Mouse (Mus musculus) right cerebral cortex, adult 18-20 months (tissue): ENCODE data around the gene Zfp692.

Experiments
- DNase-seq: peaks from one replicate; pipeline ENCODE4 v3.0.0; 2022; ENCODE audit warnings: mixed read lengths

Gene Zfp692

GRCm38 (mm10) chr11:58314069-58314468, 7.2 kb downstream of the Zfp692 start:
- DNase-seq: no peak

DNA sequence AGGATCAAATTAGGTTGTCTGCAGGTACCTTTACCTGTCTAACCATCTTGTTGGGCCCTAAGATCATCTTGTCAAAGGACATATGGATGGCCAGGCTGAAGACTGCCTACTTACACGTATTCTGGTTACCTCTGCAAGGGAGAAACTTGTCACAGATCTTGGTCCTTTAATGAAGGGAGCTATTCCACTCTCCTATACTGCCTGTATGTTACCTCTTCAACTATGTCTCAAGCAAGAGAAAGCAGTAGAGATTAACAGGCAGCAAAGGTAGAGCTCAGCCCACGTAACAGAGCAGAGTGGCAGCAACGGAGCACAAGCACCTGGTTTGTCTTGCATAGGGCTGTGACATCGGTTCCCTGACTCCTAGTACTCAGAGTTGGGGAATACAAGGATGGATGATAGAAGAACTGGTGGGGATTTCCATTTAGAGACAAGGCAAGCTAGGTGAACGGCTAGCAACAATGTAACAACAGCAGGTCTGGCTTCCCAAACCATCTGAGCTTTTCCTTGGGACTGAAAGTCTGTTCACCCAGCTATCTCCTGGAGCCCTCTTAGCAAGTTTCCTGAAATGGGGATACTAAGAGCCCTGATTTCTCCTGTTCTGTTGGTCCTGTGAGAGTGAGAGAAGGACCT, 8.8 kb downstream of the Zfp692 start:
- DNase-seq: no peak

- no peak for DNase-seq
These were observed 9.5 kb downstream of the Zfp692 start for GRCm38 (mm10) chr11:58316344-58316743.

- DNase-seq: no peak
These were observed 10.0 kb downstream of the Zfp692 start for GRCm38 (mm10) chr11:58316768-58317390.

DNA sequence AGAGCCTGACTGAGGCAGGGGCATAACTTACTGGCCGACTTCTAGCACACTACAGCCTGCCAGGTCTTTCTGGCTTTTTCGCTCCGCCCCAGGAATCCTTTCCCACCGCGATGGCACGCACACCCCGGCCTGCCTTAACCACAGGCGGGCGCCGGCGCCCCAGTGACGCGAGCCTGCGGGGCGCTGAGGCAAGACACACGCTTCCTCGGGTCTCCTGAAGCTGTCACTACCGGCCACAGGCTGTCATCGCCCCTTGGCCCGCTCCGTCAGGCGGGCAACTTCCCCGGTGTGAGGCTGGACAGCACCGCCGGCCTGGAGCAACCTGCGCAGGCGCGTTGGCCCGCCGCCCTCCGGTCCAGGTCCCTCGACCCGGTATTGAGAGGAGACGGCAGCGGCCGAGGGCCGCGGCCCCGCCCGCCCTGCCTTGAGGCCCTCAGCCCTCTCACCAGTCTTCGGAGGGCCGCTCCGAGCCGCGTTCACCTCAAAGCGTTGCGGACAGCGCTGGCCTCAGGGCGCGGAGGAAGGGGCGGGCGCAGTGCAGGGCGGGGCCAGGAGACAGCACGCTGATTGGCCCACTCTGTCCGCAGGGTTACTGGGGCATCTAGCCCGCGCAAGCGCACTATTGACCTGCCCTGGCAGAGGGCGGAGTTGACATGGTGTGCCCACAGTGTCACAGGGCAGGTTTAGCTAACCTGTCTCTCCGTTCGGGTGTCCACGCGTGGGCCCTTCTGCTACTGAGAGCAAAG, 16.1 kb downstream of the Zfp692 start:
- DNase-seq: peak; percentile 97

DNA sequence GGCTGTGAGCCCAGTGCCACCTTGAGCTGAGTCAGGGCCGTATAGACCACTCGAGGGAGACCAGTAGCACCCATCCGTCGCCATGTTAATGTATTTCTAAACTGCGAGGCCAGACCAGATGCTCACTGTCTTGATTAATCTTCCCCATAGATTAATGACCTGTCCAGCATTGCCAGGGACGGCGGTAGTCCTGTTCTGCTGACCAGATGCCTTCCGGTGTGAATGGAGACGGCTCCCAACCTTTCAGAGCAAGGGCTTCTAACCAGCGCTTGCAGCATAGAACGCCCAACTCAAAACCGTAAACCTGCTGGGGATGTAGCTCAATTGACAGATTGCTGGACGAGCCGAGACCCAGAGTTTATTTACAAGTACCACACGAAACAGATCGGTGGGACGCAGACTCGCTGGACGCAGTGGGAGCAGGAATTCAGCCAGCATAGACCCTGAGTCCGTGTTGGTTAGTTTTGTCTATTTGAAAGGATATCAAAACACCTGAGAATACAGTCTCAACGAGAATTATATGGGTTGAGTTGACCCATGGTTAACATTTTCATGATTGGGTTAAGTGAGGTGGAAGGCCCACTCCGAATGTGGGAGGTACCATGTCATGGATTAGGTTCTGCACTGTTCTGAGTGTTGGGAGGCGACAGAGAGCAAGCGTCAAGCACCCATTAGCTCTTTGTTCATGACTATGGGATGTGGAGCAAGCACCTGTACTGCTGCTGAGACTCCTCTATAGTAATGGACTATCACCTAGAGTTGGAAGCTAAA, 16.9 kb downstream of the Zfp692 start:
- no peak for DNase-seq

GRCm38 (mm10) chr11:58324614-58325229, 17.9 kb downstream of the Zfp692 start:
- no peak for DNase-seq

GRCm38 (mm10) chr11:58326781-58327180, 19.9 kb downstream of the Zfp692 start:
- no peak for DNase-seq

- DNase-seq: no peak
These were observed 23.0 kb downstream of the Zfp692 start for GRCm38 (mm10) chr11:58329906-58330275.

DNA sequence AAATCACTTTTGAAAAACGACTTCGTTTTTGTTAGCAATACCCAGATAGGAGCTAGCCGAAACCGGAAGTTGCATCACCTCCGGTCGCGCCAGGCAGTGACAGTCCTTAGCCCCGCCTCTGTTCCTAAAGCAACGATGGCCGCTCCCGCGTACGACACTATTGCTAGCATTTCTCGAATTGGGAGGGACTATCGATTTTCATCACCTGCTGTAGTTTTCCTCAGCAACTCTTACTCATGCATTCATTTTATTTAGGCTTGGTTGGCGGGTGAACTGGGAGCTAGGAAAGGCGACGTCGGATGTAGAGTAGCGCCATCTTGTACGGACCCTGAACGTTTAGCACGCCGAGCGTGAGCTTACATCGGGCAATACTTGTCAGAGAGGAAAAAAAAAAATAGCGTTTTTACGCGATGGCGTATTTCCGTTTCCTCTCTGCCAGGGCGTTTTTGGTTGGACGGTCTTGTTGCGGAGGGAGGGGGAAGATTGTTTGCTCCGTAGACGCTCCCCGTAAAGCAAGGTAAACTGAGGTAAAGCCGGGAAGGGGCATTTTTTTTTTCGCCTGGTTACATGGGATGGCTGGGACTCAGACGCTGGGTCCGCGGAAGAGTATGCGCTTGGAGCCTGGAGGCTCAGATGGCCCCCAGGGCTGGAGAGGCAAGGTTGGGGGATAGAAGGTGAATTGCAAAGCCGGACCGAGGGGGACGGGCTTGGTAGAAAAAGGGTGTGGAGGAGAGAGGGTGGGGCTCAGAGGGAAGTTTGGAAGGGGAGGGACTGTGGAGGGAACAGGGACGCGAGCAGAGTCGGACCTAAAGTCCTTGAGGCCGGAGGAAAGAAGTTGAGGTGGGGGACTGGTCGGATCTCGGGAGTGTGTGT, 23.6 kb downstream of the Zfp692 start, which contains the start of the genes Zfp672 and Sh3bp5l:
Zfp672 (minus strand) TSS at position 64 of the 873 bp plus-strand sequence.
Sh3bp5l (plus strand) TSS at position 449 of the 873 bp plus-strand sequence.
- peak; percentile 93 for DNase-seq

- no peak for DNase-seq
These were observed 24.3 kb downstream of the Zfp692 start for GRCm38 (mm10) chr11:58331149-58331495.

GRCm38 (mm10) chr11:58331546-58331945, 24.7 kb downstream of the Zfp692 start:
- no peak for DNase-seq

- DNase-seq: no peak
These were observed 27.9 kb downstream of the Zfp692 start for GRCm38 (mm10) chr11:58334746-58335145.

DNA sequence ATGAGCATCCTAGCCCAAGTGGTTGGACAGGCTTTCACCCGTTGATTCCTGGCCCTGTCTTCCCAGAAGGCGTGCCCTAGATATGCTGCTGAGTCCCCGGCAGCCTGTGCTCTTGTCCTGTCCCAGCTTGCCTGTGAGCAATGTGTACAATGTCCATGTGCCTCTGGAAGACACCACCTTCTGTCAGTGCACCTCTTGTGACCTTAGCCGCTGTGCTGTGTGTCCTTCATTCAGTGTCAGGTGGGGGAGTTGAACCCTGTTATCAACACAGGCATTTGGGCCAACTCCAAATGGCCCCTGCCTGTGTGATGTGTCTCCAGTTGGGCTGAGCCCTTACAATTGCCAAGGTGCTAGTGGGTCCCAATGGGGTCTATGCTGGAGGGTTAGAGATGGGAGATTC, 39.9 kb downstream of the Zfp692 start:
- DNase-seq: no peak

- DNase-seq: no peak
These were observed 43.8 kb downstream of the Zfp692 start for GRCm38 (mm10) chr11:58350628-58351027.

GRCm38 (mm10) chr11:58351179-58351578, 44.3 kb downstream of the Zfp692 start:
- DNase-seq: no peak

GRCm38 (mm10) chr11:58352681-58353548, 46.0 kb downstream of the Zfp692 start:
- DNase-seq: no peak

DNA sequence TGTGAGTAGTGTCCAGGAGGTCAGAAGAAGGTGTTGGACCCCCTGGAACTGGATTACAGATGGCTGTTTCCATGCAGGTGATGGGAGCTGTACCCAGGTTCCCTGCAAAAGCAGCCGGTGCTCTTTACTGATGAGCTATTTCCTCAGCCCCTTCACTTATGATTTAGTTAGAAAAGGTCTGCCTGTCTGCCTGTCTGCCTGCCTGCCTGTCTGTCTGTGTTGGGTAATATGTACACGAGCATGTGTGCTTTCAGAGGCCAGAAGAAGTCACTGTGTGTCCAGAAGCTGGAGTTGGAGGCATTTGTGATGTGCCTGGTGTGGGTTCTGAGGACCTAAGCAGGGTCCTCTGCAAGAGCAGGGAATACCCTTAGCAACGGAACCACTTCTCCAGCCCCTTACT, 46.8 kb downstream of the Zfp692 start:
- DNase-seq: no peak

DNA sequence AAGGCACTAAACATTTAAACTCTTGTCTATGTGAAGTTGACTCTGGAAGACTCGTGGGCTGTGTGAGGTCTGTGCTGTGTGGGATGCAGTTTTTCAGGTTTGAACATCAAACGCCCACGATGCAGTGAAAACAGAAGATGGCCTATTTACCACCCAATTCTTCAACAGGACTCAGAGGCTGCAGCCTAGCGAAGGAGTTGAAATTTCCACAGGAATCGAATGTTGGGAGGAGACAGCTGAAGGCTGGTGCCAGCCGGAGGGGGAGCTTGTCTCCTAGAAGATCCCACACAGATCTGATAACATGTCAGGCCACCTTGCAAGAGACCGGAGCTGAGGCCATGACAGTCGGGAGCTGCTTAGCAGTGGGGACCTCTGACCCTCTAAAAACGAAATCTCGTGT, 47.6 kb downstream of the Zfp692 start:
- peak; percentile 76 for DNase-seq

GRCm38 (mm10) chr11:58354927-58355326, 48.1 kb downstream of the Zfp692 start:
- DNase-seq: peak; percentile 65

DNA sequence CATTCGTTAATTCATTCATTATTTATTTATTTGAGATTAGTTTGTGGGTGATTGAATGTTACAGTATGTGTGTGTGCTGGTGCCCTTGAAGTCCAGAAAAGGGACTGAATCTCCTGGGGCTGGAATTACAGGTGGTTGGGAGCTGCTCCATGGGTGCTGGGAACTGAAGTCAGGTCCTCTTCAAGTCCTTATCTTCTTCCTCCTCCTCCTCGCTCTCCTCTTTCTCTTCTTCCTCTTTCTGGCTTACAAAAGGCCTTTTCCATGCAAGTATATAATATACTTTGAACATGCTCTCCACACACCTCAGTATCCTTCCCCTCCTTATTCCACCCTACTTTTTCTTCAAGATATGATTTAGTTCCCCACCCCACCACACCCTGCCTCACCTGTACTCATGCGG, 50.2 kb downstream of the Zfp692 start:
- DNase-seq: no peak
